Mouse (Mus musculus) MEL (cell line): ENCODE results near the gene Magi3.

ENCODE experiments used
- CTCF ChIP-seq, 3 experiments: IDR thresholded peaks in 2 of 3; conservative IDR thresholded peaks in 1 of 3; 2 replicates each; pipeline ENCODE4 v1.5.1; 2011 to 2012; ENCODE audit warnings: low read length in 3 of 3, low read depth in 2 of 3, mild to moderate bottlenecking in 2 of 3, improper control_type of control experiment in 1 of 3, inconsistent platforms in 1 of 3, mixed read lengths in 1 of 3, moderate library complexity in 1 of 3; ENCODE audit not compliant: control insufficient read depth in 1 of 3, insufficient read depth in 1 of 3, poor library complexity in 1 of 3, severe bottlenecking in 1 of 3
- E2F4 ChIP-seq: IDR thresholded peaks from 2 replicates; pipeline ENCODE4 v1.6.1; 2011; ENCODE audit warnings: low read depth, low read length, improper control_type of control experiment, borderline replicate concordance
- KAT2A ChIP-seq: conservative IDR thresholded peaks from 2 replicates; pipeline ENCODE4 v1.6.1; 2012; ENCODE audit warnings: low read depth, low read length, improper control_type of control experiment, inconsistent platforms
- MEF2A ChIP-seq: IDR thresholded peaks from 2 replicates; pipeline ENCODE4 v1.6.1; 2014; ENCODE audit warnings: low read depth, mild to moderate bottlenecking, inconsistent platforms, low read length, improper control_type of control experiment; ENCODE audit not compliant: poor library complexity, insufficient replicate concordance, severe bottlenecking; ENCODE audit errors: extremely low read depth
- MYC ChIP-seq: IDR thresholded peaks from 2 replicates; pipeline ENCODE4 v1.6.1; 2011; ENCODE audit warnings: low read depth, mild to moderate bottlenecking, low read length, improper control_type of control experiment, moderate library complexity

- no peak for TF ChIP-seq KAT2A
- TF ChIP-seq E2F4 = no peak
- no peak for TF ChIP-seq MEF2A
- no peak for TF ChIP-seq MYC
- TF ChIP-seq CTCF (IDR thresholded peaks at IDR 0.05 in 2 of 3, conservative IDR thresholded peaks at IDR 0.05 in 1 of 3; ENCODE audit: control insufficient read depth in 1 of 3, insufficient read depth in 1 of 3, low read depth in 2 of 3, low read length in 3 of 3, poor library complexity in 1 of 3, severe bottlenecking in 1 of 3) = no peak
Observed at GRCm38 (mm10) chr3:104239785-104240184, 19.6 kb upstream of the Magi3 start.
